Mouse (Mus musculus) stomach, embryonic 15.5 days (tissue): ENCODE data around the gene Lmf2. TPM values are rescaled to one million over a fixed set of nuclear protein-coding genes. Genes with fewer than 3 reads are reported as not detected.

Experiments
- ATAC-seq: fragments of 200-750 bp; cut with Nextera tagmentation; 2 replicates; pipeline ENCODE4 v1.8.0; 2017; ENCODE audit warnings: low read depth, moderate number of reproducible peaks, moderate TSS enrichment; ENCODE audit not compliant: insufficient read depth, low FRiP score
- H3K27ac ChIP-seq: fragments of 300-500 bp; sonication (generic); 2 replicates; pipeline ENCODE4 v1.5.1; 2015; ENCODE audit warnings: mild to moderate bottlenecking, inconsistent platforms
- H3K27me3 ChIP-seq: fragments of 300-500 bp; sonication (generic); replicated peaks from 2 replicates; pipeline ENCODE4 v1.6.1; 2015; ENCODE audit warnings: inconsistent platforms
- H3K36me3 ChIP-seq: fragments of 300-500 bp; sonication (generic); 2 replicates; pipeline ENCODE4 v1.6.1; 2015; ENCODE audit warnings: inconsistent platforms
- H3K4me1 ChIP-seq: fragments of 300-500 bp; sonication (generic); 2 replicates; pipeline ENCODE4 v1.6.1; 2015; ENCODE audit warnings: inconsistent platforms
- H3K4me2 ChIP-seq: fragments of 300-500 bp; sonication (generic); 2 replicates; pipeline ENCODE4 v1.6.1; 2015; ENCODE audit warnings: mild to moderate bottlenecking, inconsistent platforms
- H3K4me3 ChIP-seq: fragments of 300-500 bp; sonication (generic); replicated peaks from 2 replicates; pipeline ENCODE4 v1.5.1; 2015; ENCODE audit warnings: inconsistent platforms
- H3K9ac ChIP-seq: fragments of 300-500 bp; sonication (generic); 2 replicates; pipeline ENCODE4 v1.6.1; 2015; ENCODE audit warnings: inconsistent platforms
- H3K9me3 ChIP-seq: fragments of 300-500 bp; sonication (generic); 2 replicates; pipeline ENCODE4 v1.6.1; 2016; ENCODE audit warnings: inconsistent platforms
- WGBS: fragments of 180-500 bp; shearing (Covaris S2); methylation state at CpG from one replicate; pipeline ENCODE4 v1.1.7; 2015; 5-methylcytosine and 5-hydroxymethylcytosine counted together
- polyA plus RNA-seq: library from polyadenylated mRNA; unstranded; fragments of >200 nt; fragmentation: Nextera tagmentation; extraction: Ambion mirVana; gene quantifications from 2 replicates; pipeline ENCODE4 v1.2.1, GENCODE M21; 2015

Gene Lmf2
- polyA plus RNA-seq, 1 experiment from 2014 or later: 57.3 TPM

- Histone ChIP-seq H3K9ac (no peak overlapping the region), H3K9me3 (no peaks in the 10 kb centered on the region), H3K27ac (no peak overlapping the region), H3K4me2 (no peak overlapping the region), H3K36me3 (no peaks in the 10 kb centered on the region), H3K4me3 (no peak overlapping the region), H3K27me3 (no peaks in the 10 kb centered on the region), H3K4me1 (no peaks in the 10 kb centered on the region)
- WGBS: 84% methylated on average over 14 of the region's 14 CpGs
- ATAC-seq: no peak
These were observed 19.0 kb downstream of the Lmf2 start for GRCm38 (mm10) chr15:89336422-89336821.

- H3K9me3 ChIP-seq: no peaks in the 10 kb centered on the region
- no peaks in the 10 kb centered on the region for H3K27me3 ChIP-seq
- no peak overlapping the region for H3K9ac ChIP-seq
- WGBS: 77% methylated on average over 17 of the region's 17 CpGs
- ATAC-seq: no peak
- no peak overlapping the region for H3K4me3 ChIP-seq
- no peaks in the 10 kb centered on the region for H3K36me3 ChIP-seq
- no peak overlapping the region for H3K4me2 ChIP-seq
- H3K4me1 ChIP-seq: no peaks in the 10 kb centered on the region
- no peak overlapping the region for H3K27ac ChIP-seq
These were observed 20.5 kb downstream of the Lmf2 start for GRCm38 (mm10) chr15:89334774-89335537.

GRCm38 (mm10) chr15:89334271-89334670, 21.2 kb downstream of the Lmf2 start, which contains the start of gene Miox:
Miox (plus strand) TSS chr15:89334398.
- no peaks in the 10 kb centered on the region for H3K36me3 ChIP-seq
- H3K27ac ChIP-seq: no peak within 1 kb of the TSS
- no peaks in the 10 kb centered on the region for H3K9me3 ChIP-seq
- no peaks in the 10 kb centered on the region for H3K27me3 ChIP-seq
- no peak within 1 kb of the TSS for H3K9ac ChIP-seq
- no peak for ATAC-seq
- H3K4me3 ChIP-seq: no peak within 1 kb of the TSS
- no peaks in the 10 kb centered on the region for H3K4me1 ChIP-seq
- no peak within 1 kb of the TSS for H3K4me2 ChIP-seq
- WGBS: 83% methylated on average over 7 of the region's 7 CpGs

- 53% methylated on average over 5 of the region's 5 CpGs for WGBS
- Histone ChIP-seq H3K9me3 (no peaks in the 10 kb centered on the region), H3K27ac (no peak overlapping the region), H3K27me3 (no peaks in the 10 kb centered on the region; the same call in 1 of the 2 replicates), H3K4me3 (no peak overlapping the region), H3K9ac (no peak overlapping the region), H3K4me1 (peaks cover 3% of the 10 kb centered on the region; the same call in 1 of the 2 replicates), H3K36me3 (no peaks in the 10 kb centered on the region), H3K4me2 (no peak overlapping the region)
- no peak for ATAC-seq
These were observed 29.0 kb downstream of the Lmf2 start for GRCm38 (mm10) chr15:89326441-89326840.

- no peak overlapping the region for H3K9ac ChIP-seq
- H3K4me3 ChIP-seq: no peak overlapping the region
- 0 out of 2 replicates have a peak overlapping the region, but pooled peaks have one; percentile 54 for H3K4me2 ChIP-seq
- peaks cover 3% of the 10 kb centered on the region; the same call in 1 of the 2 replicates for H3K4me1 ChIP-seq
- no peak for ATAC-seq
- WGBS: 84% methylated on average over 4 of the region's 4 CpGs
- H3K36me3 ChIP-seq: no peaks in the 10 kb centered on the region
- no peak overlapping the region for H3K27ac ChIP-seq
- H3K9me3 ChIP-seq: no peaks in the 10 kb centered on the region
- H3K27me3 ChIP-seq: no peaks in the 10 kb centered on the region; the same call in 1 of the 2 replicates
These were observed 31.8 kb downstream of the Lmf2 start for GRCm38 (mm10) chr15:89323656-89324055.

GRCm38 (mm10) chr15:89322670-89323522, 32.6 kb downstream of the Lmf2 start, which contains the start of gene Adm2:
Adm2 (plus strand) TSS chr15:89322720.
- Histone ChIP-seq H3K9me3 (no peaks in the 10 kb centered on the region), H3K4me2 (peak within 1 kb of the TSS; percentile 54), H3K36me3 (no peaks in the 10 kb centered on the region), H3K4me3 (peak within 1 kb of the TSS; percentile 33), H3K27me3 (no peaks in the 10 kb centered on the region; the same call in 1 of the 2 replicates), H3K27ac (no peak within 1 kb of the TSS), H3K4me1 (peaks cover 3% of the 10 kb centered on the region; the same call in 1 of the 2 replicates), H3K9ac (no peak within 1 kb of the TSS)
- 0 out of 2 replicates have a peak, but pooled peaks have one; percentile 31 for ATAC-seq
- WGBS: 5% methylated on average over 26 of the region's 26 CpGs

GRCm38 (mm10) chr15:89321264-89321663, 34.2 kb downstream of the Lmf2 start:
- H3K4me3 ChIP-seq: no peak overlapping the region
- H3K4me1 ChIP-seq: peaks cover 3% of the 10 kb centered on the region; the same call in 1 of the 2 replicates
- no peaks in the 10 kb centered on the region for H3K36me3 ChIP-seq
- H3K4me2 ChIP-seq: no peak overlapping the region
- H3K27me3 ChIP-seq: no peaks in the 10 kb centered on the region; the same call in 1 of the 2 replicates
- H3K9ac ChIP-seq: no peak overlapping the region
- H3K9me3 ChIP-seq: no peaks in the 10 kb centered on the region
- ATAC-seq: no peak
- no peak overlapping the region for H3K27ac ChIP-seq
- 78% methylated on average over 8 of the region's 8 CpGs for WGBS

- Histone ChIP-seq H3K4me2 (no peak overlapping the region), H3K4me3 (no peak overlapping the region)
These were observed 39.3 kb downstream of the Lmf2 start for GRCm38 (mm10) chr15:89316146-89316545.

GRCm38 (mm10) chr15:89315190-89315731, 40.2 kb downstream of the Lmf2 start, which contains the start of gene Sbf1:
Sbf1 (minus strand) TSS chr15:89315311.
- H3K4me1 ChIP-seq: peaks cover 20% of the 10 kb centered on the region
- no peaks in the 10 kb centered on the region for H3K27me3 ChIP-seq
- peak within 1 kb of the TSS; percentile 87 for H3K9ac ChIP-seq
- peak within 1 kb of the TSS; percentile 89 for H3K4me3 ChIP-seq
- H3K9me3 ChIP-seq: no peaks in the 10 kb centered on the region
- ATAC-seq: peak; percentile 100
- H3K4me2 ChIP-seq: peak within 1 kb of the TSS; percentile 79
- under 1% methylated on average over 37 of the region's 37 CpGs for WGBS
- H3K36me3 ChIP-seq: no peaks in the 10 kb centered on the region
- peak within 1 kb of the TSS; percentile 72 for H3K27ac ChIP-seq

More at GRCm38 (mm10) chr15:89316146-89316545, 39.3 kb downstream of the Lmf2 start:
- no peak for ATAC-seq
- Histone ChIP-seq H3K27ac (no peak overlapping the region), H3K27me3 (no peaks in the 10 kb centered on the region), H3K36me3 (no peaks in the 10 kb centered on the region), H3K9ac (no peak overlapping the region), H3K4me1 (peaks cover 20% of the 10 kb centered on the region; the same call in 1 of the 2 replicates), H3K9me3 (no peaks in the 10 kb centered on the region)
- 73% methylated on average over 11 of the region's 11 CpGs for WGBS

GRCm38 (mm10) chr15:89314511-89315189, 40.8 kb downstream of the Lmf2 start:
- H3K9ac ChIP-seq: peak overlapping the region; percentile 87
- H3K4me3 ChIP-seq: peak overlapping the region; percentile 89
- no peaks in the 10 kb centered on the region for H3K9me3 ChIP-seq
- H3K4me2 ChIP-seq: peak overlapping the region; percentile 79
- H3K36me3 ChIP-seq: no peaks in the 10 kb centered on the region
- under 1% methylated on average over 58 of the region's 58 CpGs for WGBS
- no peaks in the 10 kb centered on the region for H3K27me3 ChIP-seq
- peak; percentile 2; the same call in 1 of the 2 replicates for ATAC-seq
- H3K27ac ChIP-seq: peak overlapping the region; percentile 57
- H3K4me1 ChIP-seq: peaks cover 20% of the 10 kb centered on the region

GRCm38 (mm10) chr15:89314107-89314506, 41.4 kb downstream of the Lmf2 start:
- peak overlapping the region; percentile 87; the same call in 1 of the 2 replicates for H3K9ac ChIP-seq
- no peak for ATAC-seq
- H3K4me1 ChIP-seq: peaks cover 20% of the 10 kb centered on the region
- H3K4me3 ChIP-seq: peak overlapping the region; percentile 89
- 23% methylated on average over 3 of the region's 3 CpGs for whole genome bisulfite sequencing
- H3K9me3 ChIP-seq: no peaks in the 10 kb centered on the region
- H3K27me3 ChIP-seq: no peaks in the 10 kb centered on the region
- peak overlapping the region; percentile 79 for H3K4me2 ChIP-seq
- no peaks in the 10 kb centered on the region for H3K36me3 ChIP-seq
- H3K27ac ChIP-seq: no peak overlapping the region
